Mouse (Mus musculus) midbrain, postnatal 0 days (tissue): ENCODE measurements around the gene Fam20c. TPM values are rescaled to one million over a fixed set of nuclear protein-coding genes. Genes with fewer than 3 reads are reported as not detected.

Experiments used
- ATAC-seq: fragments of 200-750 bp; cut with Nextera tagmentation; 2 replicates; pipeline ENCODE4 v1.8.0; 2017; ENCODE audit warnings: moderate number of reproducible peaks, mild to moderate bottlenecking, moderate TSS enrichment, moderate library complexity; ENCODE audit not compliant: low FRiP score
- DNase-seq: peaks from one replicate; pipeline ENCODE4 v3.0.0-alpha.2; 2015; ENCODE audit warnings: low spot score
- H3K27ac ChIP-seq: fragments of 300-500 bp; sonication (generic); 2 replicates; pipeline ENCODE4 v1.5.1; 2014; ENCODE audit warnings: low read depth, mild to moderate bottlenecking, low read length, mixed read lengths
- H3K27me3 ChIP-seq: fragments of 300-500 bp; sonication (generic); 2 replicates; pipeline ENCODE4 v1.6.1; 2014; ENCODE audit warnings: low read length, control low read depth, mixed read lengths; ENCODE audit not compliant: insufficient read depth
- H3K36me3 ChIP-seq: fragments of 300-500 bp; sonication (generic); 2 replicates; pipeline ENCODE4 v1.6.1; 2014; ENCODE audit warnings: low read length, control low read depth, mixed read lengths; ENCODE audit not compliant: insufficient read depth
- H3K4me1 ChIP-seq: fragments of 300-500 bp; sonication (generic); 2 replicates; pipeline ENCODE4 v1.6.1; 2014; ENCODE audit warnings: mild to moderate bottlenecking, control low read depth, antibody characterized with exemption, low read length, mixed read lengths; ENCODE audit not compliant: insufficient read depth
- H3K4me2 ChIP-seq: fragments of 300-500 bp; sonication (generic); 2 replicates; pipeline ENCODE4 v1.6.1; 2014; ENCODE audit warnings: low read depth, mild to moderate bottlenecking, low read length, mixed read lengths; ENCODE audit not compliant: poor library complexity, severe bottlenecking
- H3K4me3 ChIP-seq: fragments of 300-500 bp; sonication (generic); 2 replicates; pipeline ENCODE4 v1.5.1; 2014; ENCODE audit warnings: low read depth, mild to moderate bottlenecking, low read length, moderate library complexity
- H3K9ac ChIP-seq: fragments of 300-500 bp; sonication (generic); replicated peaks from 2 replicates; pipeline ENCODE4 v1.6.1; 2014; ENCODE audit warnings: mild to moderate bottlenecking, low read length, moderate library complexity, mixed read lengths; ENCODE audit not compliant: poor library complexity, severe bottlenecking
- H3K9me3 ChIP-seq: fragments of 300-500 bp; sonication (generic); 2 replicates; pipeline ENCODE4 v1.6.1; 2016; ENCODE audit warnings: low read length, control low read depth
- CTCF ChIP-seq: IDR thresholded peaks from 2 replicates; pipeline ENCODE4 v1.5.1; 2016; ENCODE audit warnings: antibody characterized with exemption, mild to moderate bottlenecking
- WGBS: fragments of 180-500 bp; shearing (Covaris S2); extraction: QIAGEN DNeasy Blood & Tissue Kit; methylation state at CpG from one replicate; pipeline ENCODE4 v1.1.7; 2014; 5-methylcytosine and 5-hydroxymethylcytosine counted together
- polyA plus RNA-seq: library from polyadenylated mRNA; unstranded; fragments of >200 nt; fragmentation: Nextera tagmentation; extraction: Ambion mirVana; gene quantifications from 2 replicates; pipeline ENCODE4 v1.2.1, GENCODE M21; 2015
- total RNA-seq: library from RNA; depleted of rRNA; stranded (reverse); fragments of >200 nt; gene quantifications from 2 replicates; pipeline ENCODE4 v1.2.3, GENCODE M21; 2014

The Fam20c gene
- total and polyA plus RNA-seq, 2 experiments from 2014 or later, result 51.6 to 106 TPM

- H3K4me3 ChIP-seq, result no peak overlapping the region
- 79% methylated on average over 3 of the region's 3 CpGs for WGBS
Measured at GRCm38 (mm10) chr5:138740150-138740549, 14.2 kb upstream of the Fam20c start.

DNA sequence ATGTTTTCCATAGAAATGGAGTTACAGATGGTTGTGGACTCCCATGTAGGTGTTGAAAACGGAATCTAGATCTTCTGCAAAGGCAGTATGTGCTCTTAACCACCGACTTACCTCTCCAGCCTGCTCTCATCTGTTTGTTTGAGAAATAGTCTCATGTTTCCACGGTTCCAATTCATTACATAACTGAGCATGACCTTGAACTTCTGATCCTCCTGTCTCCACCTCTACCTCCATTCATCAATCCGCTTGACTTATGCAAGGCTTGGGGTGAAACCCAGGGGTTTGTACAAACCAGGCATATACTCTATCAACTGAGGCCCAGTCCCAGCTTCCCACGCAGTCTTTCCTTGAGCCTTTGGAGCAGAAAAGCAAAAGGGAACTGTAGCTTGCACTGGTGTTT, 12.8 kb upstream of the Fam20c start:
- no peak for TF ChIP-seq CTCF
- WGBS, result 82% methylated on average over 5 of the region's 5 CpGs
- H3K9me3 ChIP-seq, result no peaks in the 10 kb centered on the region
- ATAC-seq, result no peak
- H3K9ac ChIP-seq, result no peak overlapping the region
- no peaks in the 10 kb centered on the region for H3K4me1 ChIP-seq
- H3K27ac ChIP-seq, result no peak overlapping the region
- no peaks in the 10 kb centered on the region for H3K27me3 ChIP-seq
- no peaks in the 10 kb centered on the region for H3K36me3 ChIP-seq
- no peak for DNase-seq
- H3K4me3 ChIP-seq, result no peak overlapping the region
- no peak overlapping the region for H3K4me2 ChIP-seq

More at GRCm38 (mm10) chr5:138740150-138740549, 14.2 kb upstream of the Fam20c start:
- Histone ChIP-seq H3K36me3 (no peaks in the 10 kb centered on the region), H3K9ac (no peak overlapping the region), H3K4me1 (no peaks in the 10 kb centered on the region), H3K9me3 (no peaks in the 10 kb centered on the region), H3K4me2 (no peak overlapping the region), H3K27me3 (no peaks in the 10 kb centered on the region), H3K27ac (no peak overlapping the region)
- TF ChIP-seq CTCF, result no peak
- ATAC-seq (no peak), DNase-seq (no peak)

DNA sequence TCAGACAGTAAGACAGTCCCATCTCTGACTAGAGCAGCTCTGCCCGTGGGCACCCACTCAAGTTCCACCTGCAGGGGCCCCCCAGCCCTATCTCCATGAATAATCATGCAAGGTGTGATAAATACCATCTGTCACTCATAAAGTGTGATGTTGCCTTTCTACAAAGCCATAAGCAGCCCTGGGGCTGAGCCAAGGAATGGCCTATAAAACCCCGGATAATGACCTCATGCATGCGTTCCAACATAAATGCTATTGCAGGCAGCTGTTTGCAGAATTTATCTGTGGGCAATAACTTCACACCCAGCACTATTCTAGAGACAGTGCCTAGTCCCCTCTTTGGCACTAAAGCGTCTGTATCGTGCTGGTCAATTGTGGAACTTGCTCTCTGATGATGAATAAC, 12.0 kb upstream of the Fam20c start:
- Histone ChIP-seq H3K27ac (no peak overlapping the region), H3K27me3 (no peaks in the 10 kb centered on the region), H3K4me2 (no peak overlapping the region), H3K36me3 (no peaks in the 10 kb centered on the region), H3K9me3 (no peaks in the 10 kb centered on the region), H3K4me1 (no peaks in the 10 kb centered on the region), H3K9ac (no peak overlapping the region), H3K4me3 (no peak overlapping the region)
- DNase-seq, result no peak
- WGBS, result 73% methylated on average over 5 of the region's 5 CpGs
- TF ChIP-seq CTCF, result no peak
- no peak for ATAC-seq

GRCm38 (mm10) chr5:138743631-138744030, 10.7 kb upstream of the Fam20c start:
- no peak for DNase-seq
- Histone ChIP-seq H3K9me3 (no peaks in the 10 kb centered on the region), H3K27ac (no peak overlapping the region), H3K4me2 (no peak overlapping the region), H3K4me3 (no peak overlapping the region), H3K9ac (no peak overlapping the region), H3K27me3 (no peaks in the 10 kb centered on the region), H3K36me3 (no peaks in the 10 kb centered on the region), H3K4me1 (no peaks in the 10 kb centered on the region)
- no peak for ATAC-seq
- no peak for TF ChIP-seq CTCF
- WGBS, result 41% methylated on average over 2 of the region's 2 CpGs

- Histone ChIP-seq H3K36me3 (no peaks in the 10 kb centered on the region), H3K27ac (no peak overlapping the region), H3K9me3 (no peaks in the 10 kb centered on the region), H3K4me3 (no peak overlapping the region), H3K4me1 (no peaks in the 10 kb centered on the region), H3K4me2 (no peak overlapping the region), H3K9ac (no peak overlapping the region), H3K27me3 (no peaks in the 10 kb centered on the region)
- ATAC-seq (no peak), DNase-seq (no peak)
- no peak for TF ChIP-seq CTCF
- 86% methylated on average over 5 of the region's 5 CpGs for WGBS
Measured at GRCm38 (mm10) chr5:138745378-138746099, 8.8 kb upstream of the Fam20c start.

DNA sequence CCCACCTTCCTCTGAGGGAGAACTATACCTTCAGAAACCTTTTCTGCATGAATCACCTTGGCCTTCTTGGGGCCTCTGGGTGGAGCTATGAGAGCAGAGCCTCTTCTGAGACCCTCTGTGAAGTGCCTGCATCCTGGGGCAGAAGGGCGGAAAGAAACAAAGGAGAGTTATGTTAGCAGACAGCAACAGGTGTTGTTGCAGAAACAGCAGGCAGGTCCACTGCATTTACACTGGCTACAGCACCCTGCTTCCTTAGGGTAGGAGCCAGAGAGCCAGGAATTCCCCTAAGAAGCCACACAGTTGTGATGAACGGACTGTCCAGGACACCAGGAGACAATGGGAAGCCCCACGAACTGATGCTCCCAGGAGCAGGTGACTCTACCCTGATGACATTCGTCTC, 1.0 kb upstream of the Fam20c start:
- Histone ChIP-seq H3K9me3 (no peaks in the 10 kb centered on the region), H3K4me3 (peak overlapping the region; percentile 83; the same call in 1 of the 2 replicates), H3K4me1 (peaks cover 18% of the 10 kb centered on the region; the same call in 1 of the 2 replicates), H3K36me3 (peaks cover 7% of the 10 kb centered on the region; the same call in 1 of the 2 replicates), H3K9ac (no peak overlapping the region), H3K27ac (peak overlapping the region; percentile 97), H3K27me3 (no peaks in the 10 kb centered on the region), H3K4me2 (peak overlapping the region; percentile 90)
- ATAC-seq, result no peak
- TF ChIP-seq CTCF, result no peak
- WGBS, result 66% methylated on average over 4 of the region's 4 CpGs
- no peak for DNase-seq
